Mouse (Mus musculus) neutrophil, adult 5-6 weeks (primary cell): ENCODE measurements around the gene Flot1. TPM values are rescaled to one million over a fixed set of nuclear protein-coding genes. Genes with fewer than 3 reads are reported as not detected.

Experiments
- total RNA-seq: library from RNA; stranded (forward); fragments of 200-1000 nt; gene quantifications from 2 replicates; pipeline ENCODE4 v1.2.3, GENCODE M21; 2017

The Flot1 gene
- total RNA-seq, 1 experiment from 2014 or later = 172 TPM

Other genes starting within 250 kb of the Flot1 start
- not detected in 2 replicates for gene Sfta2, start 221.7 kb upstream of the Flot1 start, total RNA-seq
- 0.37 and 3.3 TPM in 2 replicates for gene Gm9573, start 196.6 kb upstream of the Flot1 start, total RNA-seq
- gene Mucl3, start 179.5 kb upstream of the Flot1 start, total RNA-seq = not detected in 2 replicates
- gene Vars2, start 155.6 kb upstream of the Flot1 start, total RNA-seq = 11.8 and 13.8 TPM in 2 replicates
- 7.0 and 15.5 TPM in 2 replicates for gene Gtf2h4, start 149.5 kb upstream of the Flot1 start, total RNA-seq
- 0.81 TPM in 1 of 2 replicates, not detected in the other for gene Ddr1, start 118.6 kb upstream of the Flot1 start, total RNA-seq
- 74.1 and 100 TPM in 2 replicates for gene Ier3, start 1.5 kb upstream of the Flot1 start, total RNA-seq
- gene Tubb5, start 15.1 kb downstream of the Flot1 start, total RNA-seq = 182 and 191 TPM in 2 replicates
- gene Mdc1, start 18.3 kb downstream of the Flot1 start, total RNA-seq = 22.5 and 30.7 TPM in 2 replicates
- 42.5 and 45.6 TPM in 2 replicates for gene Nrm, start 38.1 kb downstream of the Flot1 start, total RNA-seq
- gene Ppp1r18, start 42.4 kb downstream of the Flot1 start, total RNA-seq = 146 and 163 TPM in 2 replicates
- gene Dhx16, start 56.6 kb downstream of the Flot1 start, total RNA-seq = 106 and 121 TPM in 2 replicates
- 9.6 and 12.8 TPM in 2 replicates for gene 2310061I04Rik, start 74.2 kb downstream of the Flot1 start, total RNA-seq
- gene Atat1, start 86.8 kb downstream of the Flot1 start, total RNA-seq = 26.9 and 31.3 TPM in 2 replicates
- 29.3 and 36.8 TPM in 2 replicates for gene Mrps18b, start 93.2 kb downstream of the Flot1 start, total RNA-seq
- gene Ppp1r10, start 93.2 kb downstream of the Flot1 start, total RNA-seq = 413 and 415 TPM in 2 replicates
- gene Abcf1, start 146.5 kb downstream of the Flot1 start, total RNA-seq = 162 and 172 TPM in 2 replicates
- gene Gnl1, start 156.6 kb downstream of the Flot1 start, total RNA-seq = 39.3 and 41.5 TPM in 2 replicates
- gene Prr3, start 157.0 kb downstream of the Flot1 start, total RNA-seq = 21.6 and 33.6 TPM in 2 replicates
- 255 and 292 TPM in 2 replicates for gene H2-T24, start 197.3 kb downstream of the Flot1 start, total RNA-seq
- 431 and 448 TPM in 2 replicates for gene H2-T23, start 209.6 kb downstream of the Flot1 start, total RNA-seq
- 101 and 107 TPM in 2 replicates for gene H2-T22, start 219.5 kb downstream of the Flot1 start, total RNA-seq
- not detected in 2 replicates for gene Gm6034, start 219.7 kb downstream of the Flot1 start, total RNA-seq
- not detected in 2 replicates for gene Gm11127, start 235.1 kb downstream of the Flot1 start, total RNA-seq